Mouse (Mus musculus) spleen, adult 2 months (tissue): ENCODE measurements around the gene Paxx.

ENCODE experiments used
- CTCF ChIP-seq: fragments of 200-500 bp; IDR thresholded peaks from 2 replicates; pipeline ENCODE4 v1.5.1; 2011; ENCODE audit warnings: mild to moderate bottlenecking, inconsistent platforms; ENCODE audit not compliant: insufficient read depth, insufficient read length, insufficient replicate concordance; ENCODE audit errors: extremely low read depth
- POLR2A ChIP-seq: fragments of 200-500 bp; IDR thresholded peaks from 2 replicates; pipeline ENCODE4 v1.6.1; 2011; ENCODE audit warnings: low read depth, low read length, inconsistent platforms

DNA sequence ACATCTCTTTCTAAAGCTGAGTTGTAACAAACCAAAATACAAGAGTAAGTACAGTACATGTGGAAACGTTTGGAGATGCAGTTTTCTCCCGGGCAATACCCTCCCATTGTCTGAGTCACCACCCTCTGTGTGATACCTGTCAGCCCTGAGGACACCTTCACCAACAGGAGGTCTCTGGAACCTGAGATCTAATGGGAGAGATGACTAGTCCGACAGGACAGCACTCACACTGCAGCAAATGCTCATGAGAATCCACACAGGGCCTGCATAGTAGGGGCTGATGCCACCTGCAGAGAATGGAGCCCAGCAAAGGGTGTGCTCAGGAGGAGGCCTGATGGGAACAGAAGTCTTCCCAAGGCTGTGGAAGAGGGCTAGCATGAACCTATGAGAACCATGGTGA is 513 bp upstream of the Paxx start:
- no peak for TF ChIP-seq CTCF
- no peak for TF ChIP-seq POLR2A
